Mouse (Mus musculus): ENCODE data around the gene Lrrk1. TPM values are rescaled to one million over a fixed set of nuclear protein-coding genes. Genes with fewer than 3 reads are reported as not detected.

Lrrk1 gene
- total and polyA plus RNA-seq, 2 experiments: 7.4 to 15.0 TPM

DNA sequence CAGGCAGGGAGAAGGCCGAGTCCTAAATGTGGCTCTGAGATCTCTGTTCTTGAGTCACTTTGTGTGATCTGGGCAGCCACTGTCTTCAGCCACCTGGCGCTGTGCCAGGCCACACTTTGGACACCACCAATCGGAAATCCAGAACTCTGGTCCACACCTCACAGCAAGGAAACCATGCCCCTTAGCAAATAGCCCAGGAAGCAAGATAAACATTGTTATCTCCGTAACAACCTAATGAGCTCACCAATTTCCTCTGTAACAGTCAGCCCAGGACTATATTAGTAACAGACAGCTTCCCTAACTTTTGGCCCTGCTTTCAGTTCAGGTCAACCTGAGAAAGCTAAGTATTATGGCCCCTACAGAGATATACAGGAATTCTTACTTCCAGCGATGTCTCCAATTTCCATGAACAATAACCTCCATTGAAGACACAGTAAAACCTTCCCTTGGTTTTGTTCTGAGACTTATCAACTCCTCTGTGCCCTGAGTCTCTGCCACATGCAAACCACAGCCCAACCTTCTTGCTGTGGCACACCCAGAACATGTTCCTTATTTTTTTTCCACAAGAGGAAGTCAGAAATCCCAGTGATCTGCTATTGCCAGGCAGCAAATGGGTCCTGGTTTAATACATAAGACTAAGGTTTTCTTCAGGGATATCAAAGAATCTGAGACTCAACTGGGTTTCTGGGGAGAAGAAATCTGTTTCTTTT is 78.8 kb downstream of the Lrrk1 start:
- Histone ChIP-seq H3K27ac (replicated peaks; ENCODE audit: insufficient read depth, low read depth, low read length) (peak overlapping the region; percentile 14), H3K4me1 (ENCODE audit: control insufficient read depth, insufficient read depth, low read length) (peaks cover 17% of the 10 kb centered on the region), H3K27me3 (ENCODE audit: control insufficient read depth, insufficient read depth, low read length) (no peaks in the 10 kb centered on the region), H3K36me3 (ENCODE audit: control insufficient read depth, insufficient read depth, low read length) (peaks cover 10% of the 10 kb centered on the region; the same call in 1 of the 2 replicates), H3K79me2 (ENCODE audit: control insufficient read depth, insufficient read depth, low read length) (no peaks in the 10 kb centered on the region), H3K4me3 (ENCODE audit: insufficient read depth, low read depth, low read length) (no peak overlapping the region), H3K9ac (ENCODE audit: low read depth, low read length) (peak overlapping the region; percentile 55; the same call in 1 of the 2 replicates)
- peak; percentile 94 for DNase-seq (ENCODE audit: extremely low read depth, low read depth, low spot score)
- 7% methylated on average over 5 of the region's 5 CpGs for WGBS
- TF ChIP-seq CTCF (IDR thresholded peaks at IDR 0.05; ENCODE audit: low read depth, low read length): no peak
- TF ChIP-seq POLR2A (IDR thresholded peaks at IDR 0.05; ENCODE audit: extremely low read depth, insufficient read depth, low read length): no peak

GRCm38 (mm10) chr7:66308581-66309239 is 79.4 kb downstream of the Lrrk1 start:
- WGBS: 61% methylated on average over 13 of the region's 13 CpGs
- peak overlapping the region; percentile 14 for H3K27ac ChIP-seq (replicated peaks; ENCODE audit: insufficient read depth, low read depth, low read length)
- no peaks in the 10 kb centered on the region for H3K79me2 ChIP-seq (ENCODE audit: control insufficient read depth, insufficient read depth, low read length)
- H3K4me1 ChIP-seq (ENCODE audit: control insufficient read depth, insufficient read depth, low read length): peaks cover 17% of the 10 kb centered on the region
- no peak overlapping the region for H3K4me3 ChIP-seq (ENCODE audit: insufficient read depth, low read depth, low read length)
- DNase-seq (ENCODE audit: extremely low read depth, low read depth, low spot score): peak; percentile 29
- H3K27me3 ChIP-seq (ENCODE audit: control insufficient read depth, insufficient read depth, low read length): no peaks in the 10 kb centered on the region
- peaks cover 10% of the 10 kb centered on the region; the same call in 1 of the 2 replicates for H3K36me3 ChIP-seq (ENCODE audit: control insufficient read depth, insufficient read depth, low read length)
- H3K9ac ChIP-seq (ENCODE audit: low read depth, low read length): no peak overlapping the region
- TF ChIP-seq POLR2A (IDR thresholded peaks at IDR 0.05; ENCODE audit: extremely low read depth, insufficient read depth, low read length) (no peak), CTCF (IDR thresholded peaks at IDR 0.05; ENCODE audit: low read depth, low read length) (no peak)

DNA sequence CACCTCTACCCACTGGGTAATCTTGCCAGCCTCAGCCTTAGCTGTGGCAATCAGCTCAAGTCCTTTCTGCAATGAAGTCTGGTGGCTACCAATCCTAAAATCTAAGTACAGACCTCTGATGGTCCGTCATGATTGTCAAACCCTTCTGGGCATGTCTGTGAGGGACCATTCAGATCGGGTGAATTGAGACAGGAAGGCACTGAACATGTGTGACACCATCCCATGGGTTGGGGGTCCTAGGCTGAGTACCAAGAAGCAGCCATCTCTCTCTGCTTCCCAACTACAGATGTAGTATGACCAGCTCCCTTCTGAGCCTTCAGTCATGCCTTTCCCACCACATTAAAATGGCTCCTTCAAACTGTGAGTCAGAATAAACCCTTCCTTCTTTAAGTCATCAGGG is 80.4 kb downstream of the Lrrk1 start:
- Histone ChIP-seq H3K27me3 (ENCODE audit: control insufficient read depth, insufficient read depth, low read length) (no peaks in the 10 kb centered on the region), H3K9ac (ENCODE audit: low read depth, low read length) (no peak overlapping the region)
- 94% methylated on average over 2 of the region's 2 CpGs for WGBS

DNA sequence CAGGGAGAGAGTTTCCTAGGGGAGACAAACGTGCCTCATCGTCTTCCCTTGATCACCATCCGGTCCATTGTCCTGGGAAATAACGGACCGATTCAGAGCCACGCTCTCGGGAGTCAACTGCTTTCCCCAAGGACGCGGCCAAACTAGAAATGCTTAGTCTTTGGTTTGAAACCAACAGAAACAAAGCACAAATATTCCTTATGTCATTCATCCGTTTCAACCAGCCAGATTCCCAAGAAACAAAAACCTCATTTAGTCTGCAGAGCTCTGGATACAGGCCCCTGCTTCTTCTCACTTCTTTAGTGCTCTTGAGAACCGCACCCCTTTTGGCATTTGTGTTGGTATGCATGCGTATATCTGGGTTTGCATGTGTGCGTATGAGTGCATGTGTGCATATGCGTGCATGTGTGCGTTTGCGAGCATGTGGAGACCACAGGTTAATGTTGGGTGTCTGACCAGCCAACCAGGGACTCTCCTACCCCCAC is 82.4 kb downstream of the Lrrk1 start:
- no peak overlapping the region for H3K27ac ChIP-seq (replicated peaks; ENCODE audit: insufficient read depth, low read depth, low read length)
- 94% methylated on average over 16 of the region's 16 CpGs for WGBS
- H3K9ac ChIP-seq (ENCODE audit: low read depth, low read length): no peak overlapping the region
- no peak overlapping the region for H3K4me3 ChIP-seq (ENCODE audit: insufficient read depth, low read depth, low read length)
- peaks cover 14% of the 10 kb centered on the region; the same call in 1 of the 2 replicates for H3K36me3 ChIP-seq (ENCODE audit: control insufficient read depth, insufficient read depth, low read length)
- no peak for DNase-seq (ENCODE audit: extremely low read depth, low read depth, low spot score)
- no peaks in the 10 kb centered on the region for H3K27me3 ChIP-seq (ENCODE audit: control insufficient read depth, insufficient read depth, low read length)
- peaks cover 13% of the 10 kb centered on the region for H3K4me1 ChIP-seq (ENCODE audit: control insufficient read depth, insufficient read depth, low read length)
- no peaks in the 10 kb centered on the region for H3K79me2 ChIP-seq (ENCODE audit: control insufficient read depth, insufficient read depth, low read length)
- TF ChIP-seq POLR2A (IDR thresholded peaks at IDR 0.05; ENCODE audit: extremely low read depth, insufficient read depth, low read length) (no peak), CTCF (IDR thresholded peaks at IDR 0.05; ENCODE audit: low read depth, low read length) (no peak)

More for the DNA sequence above, 80.4 kb downstream of the Lrrk1 start:
- no peak for DNase-seq (ENCODE audit: extremely low read depth, low read depth, low spot score)
- TF ChIP-seq POLR2A (IDR thresholded peaks at IDR 0.05; ENCODE audit: extremely low read depth, insufficient read depth, low read length) (no peak), CTCF (IDR thresholded peaks at IDR 0.05; ENCODE audit: low read depth, low read length) (no peak)
- H3K79me2 ChIP-seq (ENCODE audit: control insufficient read depth, insufficient read depth, low read length): no peaks in the 10 kb centered on the region
- H3K4me1 ChIP-seq (ENCODE audit: control insufficient read depth, insufficient read depth, low read length): peaks cover 17% of the 10 kb centered on the region
- H3K4me3 ChIP-seq (ENCODE audit: insufficient read depth, low read depth, low read length): no peak overlapping the region
- no peak overlapping the region for H3K27ac ChIP-seq (replicated peaks; ENCODE audit: insufficient read depth, low read depth, low read length)
- peaks cover 10% of the 10 kb centered on the region; the same call in 1 of the 2 replicates for H3K36me3 ChIP-seq (ENCODE audit: control insufficient read depth, insufficient read depth, low read length)

DNA sequence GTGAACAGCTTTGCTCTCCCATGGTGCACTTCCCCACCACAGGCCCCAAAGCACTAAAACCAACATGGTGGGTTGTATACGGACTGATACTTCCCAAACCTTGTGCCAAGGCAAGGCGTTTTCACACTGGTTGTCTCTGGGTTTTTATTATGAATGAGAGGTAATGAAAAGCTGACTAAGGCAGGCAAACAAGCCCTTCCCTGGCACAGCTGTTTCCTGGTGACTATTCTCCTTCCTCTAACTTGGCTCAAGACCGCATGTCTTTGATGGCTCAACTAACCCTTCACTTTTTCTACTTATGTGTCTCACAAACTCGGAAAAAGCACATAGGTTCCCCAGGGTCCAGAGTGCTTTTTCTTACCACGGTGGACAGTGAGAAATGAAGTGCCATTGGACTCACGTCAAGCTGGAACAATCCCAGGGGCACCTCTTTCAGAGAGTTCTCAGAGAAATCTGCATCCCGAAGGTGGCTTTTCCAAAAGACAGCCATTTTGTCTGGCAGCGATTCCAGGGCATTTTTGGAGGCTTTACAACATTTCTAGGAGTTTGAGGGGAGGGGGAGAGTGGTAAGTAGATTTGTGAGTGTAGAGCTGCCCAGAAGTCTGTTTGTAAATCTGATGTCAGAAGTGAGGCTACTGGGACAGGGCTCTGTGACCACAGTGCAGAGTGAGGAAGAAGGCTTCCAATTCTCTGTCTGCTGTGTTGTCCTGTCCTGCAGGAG is 83.0 kb downstream of the Lrrk1 start:
- no peak for TF ChIP-seq CTCF (IDR thresholded peaks at IDR 0.05; ENCODE audit: low read depth, low read length)
- H3K79me2 ChIP-seq (ENCODE audit: control insufficient read depth, insufficient read depth, low read length): no peaks in the 10 kb centered on the region
- peaks cover 7% of the 10 kb centered on the region for H3K4me1 ChIP-seq (ENCODE audit: control insufficient read depth, insufficient read depth, low read length)
- peaks cover 14% of the 10 kb centered on the region; the same call in 1 of the 2 replicates for H3K36me3 ChIP-seq (ENCODE audit: control insufficient read depth, insufficient read depth, low read length)
- H3K27ac ChIP-seq (replicated peaks; ENCODE audit: insufficient read depth, low read depth, low read length): no peak overlapping the region
- H3K27me3 ChIP-seq (ENCODE audit: control insufficient read depth, insufficient read depth, low read length): no peaks in the 10 kb centered on the region
- no peak for DNase-seq (ENCODE audit: extremely low read depth, low read depth, low spot score)
- no peak overlapping the region for H3K4me3 ChIP-seq (ENCODE audit: insufficient read depth, low read depth, low read length)
- WGBS: 90% methylated on average over 8 of the region's 8 CpGs
- no peak overlapping the region for H3K9ac ChIP-seq (ENCODE audit: low read depth, low read length)
